Mouse (Mus musculus): ENCODE results near the gene Osbpl5.

The Osbpl5 gene

DNA sequence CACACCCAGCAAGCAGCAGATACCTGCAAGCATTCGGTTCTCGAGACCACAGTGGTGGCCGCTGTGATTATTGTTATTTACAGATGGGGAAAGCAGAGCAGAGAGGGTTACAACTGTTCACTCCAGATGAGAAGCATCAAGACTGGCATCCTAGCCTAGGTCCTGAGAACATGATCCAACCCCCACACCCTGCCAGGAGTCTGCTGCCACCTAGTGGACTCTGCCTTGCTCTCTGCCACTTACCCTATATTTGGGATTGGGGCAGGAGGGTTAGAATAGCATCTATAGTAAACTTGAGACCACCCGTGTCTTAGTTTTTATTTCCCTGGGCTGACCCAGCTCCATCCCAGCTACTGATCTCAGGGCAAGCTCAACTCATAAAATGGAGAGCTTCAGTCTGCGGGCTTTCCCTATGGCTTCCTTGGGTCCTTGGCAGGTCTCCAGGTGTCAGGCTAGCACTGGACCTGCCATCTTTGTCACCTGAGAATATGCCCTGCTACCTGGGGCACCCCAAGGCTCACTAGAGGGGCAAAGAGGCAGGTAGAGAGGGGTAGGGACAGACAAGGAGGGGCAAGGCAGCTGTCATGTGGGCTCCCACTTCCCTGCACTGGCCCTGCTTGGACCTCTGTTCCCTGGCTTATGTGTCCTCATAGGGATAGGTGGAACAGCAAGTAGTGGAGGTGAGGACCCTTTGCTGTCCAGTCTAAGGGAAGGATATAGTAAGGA lies 2.6 kb downstream of the Osbpl5 start:
- peak; percentile 70 to 81 for DNase-seq

DNA sequence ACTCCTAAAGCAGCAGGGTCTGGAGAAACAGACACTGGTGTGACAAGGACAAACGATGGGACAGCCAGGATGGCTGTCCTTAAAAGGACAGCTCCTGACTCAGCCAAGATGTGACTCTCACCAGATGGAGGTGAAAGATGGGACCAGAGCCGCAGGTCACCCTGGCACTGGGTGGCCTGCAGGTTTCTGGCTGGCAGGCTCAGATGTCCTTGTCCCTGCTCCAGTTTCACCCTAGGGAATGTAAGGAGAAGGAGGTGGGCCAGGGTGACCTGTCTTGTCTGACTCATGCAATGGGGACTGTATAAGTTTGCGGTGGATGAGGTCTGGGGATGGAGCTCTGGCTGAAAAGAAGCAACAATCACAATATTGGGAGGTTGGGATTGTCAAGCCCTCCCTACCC lies 4.2 kb downstream of the Osbpl5 start:
- peak in 1 of 2 experiments; percentile 36 for DNase-seq

- DNase-seq: no peak
These were observed 4.7 kb downstream of the Osbpl5 start for GRCm38 (mm10) chr7:143752056-143752455.

DNA sequence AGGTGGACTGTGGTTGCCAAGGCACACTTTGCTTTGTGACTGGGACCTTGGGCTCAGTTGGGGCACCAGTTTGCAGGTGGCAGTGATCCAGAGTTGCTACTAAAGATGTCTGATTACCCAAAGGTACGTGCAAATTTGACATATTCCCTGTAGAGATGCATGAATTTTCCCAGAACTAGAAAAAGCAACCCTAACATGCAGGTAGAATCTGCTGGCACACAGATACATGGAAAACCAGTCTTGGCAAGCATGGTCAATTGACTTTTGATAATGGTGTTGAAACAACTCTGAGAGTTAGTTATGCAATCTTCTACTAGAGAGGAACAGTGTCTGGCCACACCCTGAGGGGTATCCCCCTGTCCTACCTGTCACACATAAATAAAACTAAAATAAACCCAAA lies 5.4 kb downstream of the Osbpl5 start:
- no peak for DNase-seq

DNA sequence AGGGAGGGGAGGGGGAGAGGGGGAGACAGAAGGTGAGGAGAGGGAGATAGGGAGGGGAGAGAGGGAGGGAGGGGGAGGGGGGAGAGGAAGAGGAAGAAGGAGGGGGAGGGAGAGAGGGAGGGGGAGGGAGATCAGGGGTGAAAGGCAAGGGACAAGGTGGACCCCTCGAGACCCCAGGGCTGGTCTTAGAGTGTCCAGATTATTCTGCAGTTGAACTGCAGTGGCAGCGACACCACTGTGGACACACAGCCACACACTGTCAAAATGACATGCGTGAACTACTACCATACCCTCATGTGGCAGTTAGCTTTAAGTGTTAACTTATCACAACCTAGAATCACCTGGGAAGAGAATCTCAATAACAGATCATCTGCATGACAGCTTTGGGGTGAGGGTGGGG lies 7.7 kb downstream of the Osbpl5 start:
- no peak for DNase-seq

DNA sequence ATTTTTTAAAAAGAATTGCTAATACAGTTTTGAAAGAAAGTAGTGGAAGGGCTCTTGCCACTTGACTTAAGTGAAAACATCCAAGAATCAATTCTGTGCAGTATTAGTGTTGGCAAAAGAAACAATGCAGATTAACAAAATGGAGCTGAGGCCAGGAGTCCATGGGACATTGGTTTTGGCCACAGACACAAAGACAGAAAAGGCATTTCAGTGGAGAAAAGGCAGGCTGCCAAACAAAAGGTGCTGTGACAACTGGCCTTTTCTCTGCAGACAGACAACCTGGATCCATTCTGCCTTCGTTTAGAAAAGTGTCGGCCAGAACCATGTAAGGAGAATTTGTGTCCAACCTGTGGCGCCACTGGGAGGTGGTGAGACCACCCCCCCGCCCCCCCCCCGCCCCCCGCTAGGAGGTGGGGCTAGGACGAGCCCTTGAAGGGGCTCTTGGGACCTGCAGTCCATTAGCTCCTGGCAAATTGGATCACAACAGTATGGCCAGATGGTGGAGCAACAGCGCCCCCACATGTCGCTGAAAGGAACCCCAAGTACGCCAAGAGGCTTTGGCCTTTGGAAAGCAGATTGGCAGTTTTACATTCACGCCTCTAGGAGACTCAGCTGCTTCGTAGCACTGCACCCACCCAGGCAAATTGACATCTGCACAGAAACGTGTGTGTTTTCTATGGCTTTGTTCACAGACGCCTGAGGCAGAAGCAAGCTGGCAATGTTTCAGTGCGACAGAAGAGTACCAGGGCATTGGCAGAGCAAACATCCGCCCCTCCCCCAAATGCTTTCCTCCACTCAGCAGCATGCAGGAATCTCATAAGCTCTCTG lies 8.5 kb downstream of the Osbpl5 start:
- peak; percentile 94 to 96 for DNase-seq

GRCm38 (mm10) chr7:143740653-143741052 lies 16.1 kb downstream of the Osbpl5 start:
- DNase-seq: no peak

GRCm38 (mm10) chr7:143739511-143740461 lies 17.0 kb downstream of the Osbpl5 start:
- DNase-seq: peak; percentile 75 to 81

GRCm38 (mm10) chr7:143738601-143739006 lies 18.2 kb downstream of the Osbpl5 start:
- DNase-seq: peak; percentile 50 to 66

DNA sequence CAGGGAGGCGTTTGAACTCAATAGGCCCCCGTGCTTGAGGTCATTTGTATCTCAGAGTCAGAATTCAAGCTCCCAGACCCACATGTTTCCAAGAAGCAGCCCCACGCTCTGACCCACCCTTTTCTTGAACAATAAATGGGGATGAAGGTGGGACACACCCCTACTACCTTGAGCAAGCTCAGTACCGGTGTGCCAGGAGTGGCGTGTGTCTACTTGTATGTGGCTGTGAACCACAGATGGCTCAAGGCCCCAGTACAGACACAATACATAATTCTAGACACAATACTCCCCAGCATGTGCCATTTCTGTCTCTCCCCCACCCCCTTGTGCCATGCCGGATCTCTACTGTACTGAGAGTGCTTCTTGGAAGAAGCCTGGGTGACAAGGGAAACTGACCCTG lies 18.6 kb downstream of the Osbpl5 start:
- no peak for DNase-seq

GRCm38 (mm10) chr7:143733746-143734145 lies 23.0 kb downstream of the Osbpl5 start:
- DNase-seq: no peak

DNA sequence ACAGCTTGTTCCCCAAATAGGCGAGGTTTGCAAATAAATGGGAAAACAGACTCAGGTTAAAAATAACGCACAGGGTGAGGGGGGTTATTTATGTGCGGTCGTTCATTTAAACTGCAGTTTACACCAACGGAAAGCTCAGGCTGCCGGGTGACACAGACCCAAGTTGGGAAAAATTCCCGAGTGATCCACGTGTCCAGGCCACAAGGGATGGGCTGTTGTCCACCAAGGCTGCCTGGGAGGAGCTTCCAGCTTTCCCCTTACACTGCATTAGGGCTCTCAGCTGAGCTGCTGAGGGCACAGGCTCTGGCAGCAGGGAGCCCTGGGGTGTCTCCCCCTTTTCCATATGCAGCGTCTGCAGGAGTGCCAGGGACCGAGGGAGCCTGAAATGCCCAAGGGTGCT lies 26.9 kb downstream of the Osbpl5 start:
- no peak for DNase-seq

- no peak for DNase-seq
These were observed 30.4 kb downstream of the Osbpl5 start for GRCm38 (mm10) chr7:143726396-143726795.

DNA sequence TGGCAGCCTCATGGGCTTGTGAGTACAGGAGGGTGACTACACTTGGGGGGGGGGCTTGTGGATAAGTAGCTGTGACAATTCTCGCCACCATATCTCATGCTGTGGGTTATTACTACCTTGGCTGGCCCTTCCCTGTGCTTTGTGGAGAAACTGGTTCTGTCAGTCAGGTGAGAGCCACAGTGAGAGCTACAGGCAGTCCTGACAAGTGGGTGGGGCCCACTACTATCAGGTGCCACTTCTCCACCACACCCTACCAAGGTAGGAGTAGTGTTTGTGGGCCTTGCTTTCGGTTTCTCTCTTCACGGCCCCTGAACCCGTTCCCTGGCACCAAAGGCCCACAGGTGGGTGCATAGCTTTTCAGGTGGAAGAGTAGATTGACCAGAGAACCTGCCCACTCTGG lies 32.9 kb downstream of the Osbpl5 start:
- DNase-seq: no peak

DNA sequence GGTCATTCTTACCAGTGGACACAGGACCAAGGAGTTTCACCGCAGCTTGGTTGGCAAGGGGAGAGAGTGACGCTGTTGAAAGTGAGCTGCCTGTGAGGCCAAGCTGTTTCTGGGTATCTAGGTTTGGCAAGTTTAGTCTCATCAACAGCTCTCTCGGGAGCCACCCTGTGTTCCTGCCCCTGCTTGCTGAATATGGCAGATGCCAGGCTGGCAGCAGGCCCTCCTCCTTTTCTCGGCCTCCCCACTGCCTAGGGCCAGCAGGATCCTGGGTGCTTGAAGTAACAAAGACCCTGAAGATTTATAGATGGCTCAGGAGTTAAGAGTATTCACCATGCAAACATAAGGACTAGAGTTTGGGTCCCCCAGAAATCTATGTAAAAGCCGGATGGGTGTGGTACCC lies 34.1 kb downstream of the Osbpl5 start:
- no peak for DNase-seq

DNA sequence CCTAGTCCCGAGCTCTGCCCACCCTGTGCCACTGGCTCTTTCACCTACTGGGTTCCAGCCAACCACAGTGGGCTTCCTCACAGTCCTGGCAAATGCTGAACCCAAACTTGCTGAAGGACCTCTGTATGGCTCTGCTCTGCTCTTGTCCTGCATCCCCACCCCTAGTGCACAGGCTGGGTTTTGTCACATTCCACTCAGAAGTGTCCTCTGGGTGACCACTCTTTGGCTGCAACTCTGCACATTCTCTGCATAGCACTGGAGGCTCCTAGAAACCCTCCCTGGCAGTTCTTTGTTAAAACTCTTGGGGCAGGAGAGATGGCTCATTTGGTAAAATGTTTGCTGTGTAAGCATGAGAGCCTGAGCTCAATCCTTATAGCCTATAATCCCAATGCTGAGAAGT lies 39.0 kb downstream of the Osbpl5 start:
- DNase-seq: no peak

GRCm38 (mm10) chr7:143713421-143713820 lies 43.4 kb downstream of the Osbpl5 start:
- DNase-seq: no peak

DNA sequence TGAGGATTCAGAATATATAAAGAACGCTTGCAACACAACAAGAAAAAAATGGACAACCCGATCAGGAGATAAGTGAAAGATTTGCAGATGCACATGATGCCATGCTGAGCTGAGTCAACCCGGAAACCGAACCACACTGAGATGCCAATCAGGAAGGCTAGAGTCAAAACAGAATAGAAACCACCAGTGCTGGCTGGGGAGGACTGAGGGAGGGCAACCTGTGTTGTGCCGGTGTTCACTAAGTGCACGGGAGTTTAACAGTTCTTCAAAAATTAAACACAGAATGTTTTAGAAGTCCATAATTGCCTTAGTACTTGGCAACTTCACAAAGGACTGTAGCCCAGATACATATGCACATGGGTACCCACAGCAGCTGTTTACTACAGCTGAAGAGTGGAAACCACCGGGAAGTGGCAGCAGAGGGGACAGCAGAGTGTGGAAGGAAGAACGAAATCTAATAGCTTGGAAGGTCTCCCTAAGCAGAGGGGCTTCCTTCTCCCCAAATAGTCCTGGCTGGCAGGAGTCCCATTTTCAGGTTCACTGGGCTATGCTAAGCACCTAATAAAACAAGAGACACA lies 43.9 kb downstream of the Osbpl5 start:
- DNase-seq: no peak

- no peak for DNase-seq
These were observed 44.8 kb downstream of the Osbpl5 start for GRCm38 (mm10) chr7:143712023-143712422.

GRCm38 (mm10) chr7:143711381-143711780 lies 45.4 kb downstream of the Osbpl5 start:
- DNase-seq: no peak

DNA sequence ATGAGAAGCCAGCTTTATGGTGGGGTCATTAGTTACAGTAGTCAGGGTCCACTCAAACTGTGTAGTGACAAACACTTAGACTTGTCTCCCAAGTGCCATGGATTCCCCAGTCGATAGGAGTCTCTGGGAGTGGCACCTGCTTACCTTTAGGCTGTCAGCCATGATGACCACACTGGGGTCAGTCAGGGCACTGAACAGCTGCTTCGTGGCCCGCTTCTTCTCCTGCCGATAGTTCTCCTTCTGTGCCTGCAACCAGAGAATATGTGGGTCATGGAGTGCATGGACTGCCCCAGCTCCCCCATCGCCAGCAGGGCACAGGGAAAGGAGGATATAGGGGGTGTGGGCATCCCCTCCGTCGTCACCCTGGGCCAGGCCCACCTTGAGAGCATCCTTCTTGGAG lies 47.4 kb downstream of the Osbpl5 start:
- no peak for DNase-seq

GRCm38 (mm10) chr7:143706697-143707438 lies 49.9 kb downstream of the Osbpl5 start:
- peak; percentile 96 to 99 for DNase-seq
